Mouse (Mus musculus) testis, adult 2 months (tissue): ENCODE measurements around the gene Ggt5. TPM values are rescaled to one million over a fixed set of nuclear protein-coding genes. Genes with fewer than 3 reads are reported as not detected.

Source experiments
- H3K27ac ChIP-seq: fragments of 200-500 bp; 2 replicates; pipeline ENCODE4 v1.5.1; 2012; ENCODE audit warnings: low read depth, low read length; ENCODE audit not compliant: control insufficient read depth, insufficient read depth
- H3K27me3 ChIP-seq: fragments of 200-500 bp; 2 replicates; pipeline ENCODE4 v1.6.1; 2012; ENCODE audit warnings: mild to moderate bottlenecking, low read length, moderate library complexity; ENCODE audit not compliant: control insufficient read depth, insufficient read depth
- H3K36me3 ChIP-seq: fragments of 200-500 bp; 2 replicates; pipeline ENCODE4 v1.6.1; 2012; ENCODE audit warnings: mild to moderate bottlenecking, low read length; ENCODE audit not compliant: control insufficient read depth, insufficient read depth
- H3K4me1 ChIP-seq: fragments of 200-500 bp; 2 replicates; pipeline ENCODE4 v1.6.1; 2012; ENCODE audit warnings: low read length; ENCODE audit not compliant: control insufficient read depth, insufficient read depth
- H3K4me3 ChIP-seq: fragments of 200-500 bp; 2 replicates; pipeline ENCODE4 v1.5.1; 2012; ENCODE audit warnings: low read depth, mild to moderate bottlenecking, low read length, moderate library complexity, mixed read lengths; ENCODE audit not compliant: control insufficient read depth
- CTCF ChIP-seq: fragments of 200-500 bp; IDR thresholded peaks from 2 replicates; pipeline ENCODE4 v1.5.1; 2012; ENCODE audit warnings: low read depth, mild to moderate bottlenecking, inconsistent platforms, low read length, moderate library complexity; ENCODE audit not compliant: control insufficient read depth, insufficient read depth, insufficient replicate concordance
- POLR2A ChIP-seq: fragments of 200-500 bp; IDR thresholded peaks from 2 replicates; pipeline ENCODE4 v1.6.1; 2012; ENCODE audit warnings: low read depth, mild to moderate bottlenecking, inconsistent platforms, low read length, moderate library complexity; ENCODE audit not compliant: control insufficient read depth
- polyA plus RNA-seq: library from polyadenylated mRNA; depleted of rRNA; stranded (reverse); fragments of >200 nt; gene quantifications from 2 replicates; pipeline ENCODE4 v1.2.3, GENCODE M21; 2012; rRNA removed

Ggt5 gene
- polyA plus RNA-seq = 5.4 TPM in 2 replicates

DNA sequence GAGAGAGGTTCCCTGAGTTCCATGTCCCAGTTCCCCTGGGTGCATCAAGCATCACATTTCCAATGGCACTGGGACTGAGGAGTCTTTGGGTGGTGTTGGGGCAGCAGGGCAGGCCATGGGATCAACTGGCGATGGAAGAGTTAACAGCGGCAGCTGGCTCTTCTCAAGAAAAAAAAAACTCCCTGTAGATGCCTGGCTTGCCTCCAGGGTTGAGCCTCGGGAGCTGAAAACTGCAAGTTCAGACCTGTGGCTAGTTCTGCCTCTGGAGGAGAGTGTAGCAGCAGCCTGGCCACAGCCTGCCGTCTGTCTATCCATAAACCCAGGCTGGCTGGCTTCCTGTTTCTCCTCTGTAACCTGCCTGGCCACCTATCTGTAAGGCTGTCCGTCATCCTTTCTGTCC lies at the start of gene Ggt5:
Gene Ggt5 (plus strand): TSS at position 212 of the 400 bp plus-strand sequence.
- Histone ChIP-seq H3K27me3 (no peaks in the 10 kb centered on the region), H3K4me3 (no peak within 1 kb of the TSS; the same call in 1 of the 2 replicates), H3K36me3 (no peaks in the 10 kb centered on the region), H3K27ac (peak within 1 kb of the TSS; percentile 45), H3K4me1 (no peaks in the 10 kb centered on the region; the same call in 1 of the 2 replicates)
- TF ChIP-seq CTCF (no peak), POLR2A (no peak)

DNA sequence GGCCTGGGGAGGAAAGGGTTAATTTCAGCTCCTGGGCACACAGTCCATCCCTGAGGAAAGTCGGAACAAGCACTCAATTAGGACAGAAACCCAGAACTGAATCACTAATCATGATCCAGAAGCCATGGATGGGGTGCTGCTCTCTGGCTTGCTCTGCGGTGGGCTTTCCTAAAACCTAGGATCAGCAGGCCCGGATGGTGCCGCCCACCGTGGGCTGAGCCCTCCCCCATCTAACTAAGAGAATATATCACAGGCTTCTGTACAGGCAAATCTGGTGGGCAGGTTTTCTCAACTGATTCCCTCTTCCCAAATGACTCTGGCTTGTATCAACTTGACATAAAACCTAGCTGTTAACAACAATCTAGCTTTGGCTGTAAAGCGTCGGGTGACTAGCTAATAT lies 41.2 kb upstream of the Ggt5 start:
- H3K27me3 ChIP-seq = no peaks in the 10 kb centered on the region
- TF ChIP-seq CTCF (no peak), POLR2A (no peak)
- peaks cover 7% of the 10 kb centered on the region for H3K4me1 ChIP-seq
- no peak overlapping the region for H3K27ac ChIP-seq
- no peaks in the 10 kb centered on the region for H3K36me3 ChIP-seq
- H3K4me3 ChIP-seq = no peak overlapping the region

DNA sequence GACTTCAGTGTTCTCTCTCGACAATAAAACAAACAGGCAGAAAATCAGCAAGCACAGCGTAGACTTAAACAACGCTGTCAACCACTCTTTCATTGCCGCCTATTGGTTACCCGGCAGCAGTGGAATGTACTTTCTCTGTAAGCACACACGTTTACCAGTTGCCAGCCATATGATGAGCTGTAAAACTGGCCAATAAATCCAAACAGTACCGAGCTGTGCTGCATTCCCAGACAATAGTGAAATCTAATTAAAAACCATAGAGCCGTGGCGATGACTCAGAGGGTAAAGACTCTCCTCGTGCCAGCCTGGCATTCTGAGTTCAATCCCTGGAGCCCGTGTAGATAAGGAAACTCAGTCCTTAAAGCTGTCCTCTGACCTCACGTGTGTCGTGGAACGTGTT lies 40.7 kb upstream of the Ggt5 start:
- H3K36me3 ChIP-seq = no peaks in the 10 kb centered on the region
- TF ChIP-seq POLR2A = no peak
- no peak for TF ChIP-seq CTCF
- H3K4me1 ChIP-seq = peaks cover 7% of the 10 kb centered on the region
- H3K4me3 ChIP-seq = no peak overlapping the region
- no peak overlapping the region for H3K27ac ChIP-seq
- H3K27me3 ChIP-seq = no peaks in the 10 kb centered on the region

DNA sequence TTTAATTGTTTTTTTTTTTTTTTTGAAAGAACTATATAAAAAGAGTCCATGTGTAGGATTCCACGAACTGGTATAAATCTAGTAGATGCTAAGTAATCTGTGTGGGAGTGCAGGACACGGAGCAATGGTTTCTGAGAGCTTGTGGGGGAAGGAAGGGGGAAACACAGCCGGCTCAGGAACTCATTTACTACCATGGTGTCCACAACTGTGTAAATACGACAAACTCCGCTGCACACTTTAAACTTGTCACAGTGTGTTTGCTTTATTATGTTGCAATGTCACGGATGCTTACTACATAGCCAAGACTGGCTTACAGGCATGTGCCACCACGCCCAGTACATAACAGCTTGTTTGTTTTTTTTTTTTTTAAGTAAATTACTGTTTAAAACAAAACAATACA lies 39.3 kb upstream of the Ggt5 start:
- no peak for TF ChIP-seq POLR2A
- no peak for TF ChIP-seq CTCF
- Histone ChIP-seq H3K4me1 (peaks cover 7% of the 10 kb centered on the region), H3K4me3 (no peak overlapping the region), H3K27ac (no peak overlapping the region), H3K36me3 (no peaks in the 10 kb centered on the region), H3K27me3 (no peaks in the 10 kb centered on the region)

DNA sequence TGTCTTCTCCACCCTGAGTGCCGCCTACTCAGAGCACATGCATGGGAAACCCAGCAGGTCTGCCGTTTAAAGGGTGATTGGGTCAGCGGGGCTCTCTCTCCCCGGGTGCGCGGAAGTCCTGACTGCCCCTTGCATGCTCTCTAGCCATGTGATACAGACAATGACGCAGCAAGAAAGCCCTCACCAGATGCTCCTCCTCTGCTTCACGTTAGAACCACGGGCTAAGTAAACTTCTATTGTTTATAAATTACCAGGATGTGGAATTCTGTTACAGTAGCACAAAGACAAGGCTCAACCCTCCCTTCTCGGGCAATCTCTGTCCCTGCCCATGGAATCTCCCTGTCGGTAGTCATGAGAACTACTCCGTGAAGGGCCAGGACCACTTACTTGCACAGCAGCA lies 38.0 kb upstream of the Ggt5 start:
- no peaks in the 10 kb centered on the region for H3K36me3 ChIP-seq
- peaks cover 7% of the 10 kb centered on the region for H3K4me1 ChIP-seq
- H3K4me3 ChIP-seq = no peak overlapping the region
- H3K27me3 ChIP-seq = no peaks in the 10 kb centered on the region
- no peak for TF ChIP-seq POLR2A
- TF ChIP-seq CTCF = no peak
- peak overlapping the region; percentile 28; the same call in 1 of the 2 replicates for H3K27ac ChIP-seq

DNA sequence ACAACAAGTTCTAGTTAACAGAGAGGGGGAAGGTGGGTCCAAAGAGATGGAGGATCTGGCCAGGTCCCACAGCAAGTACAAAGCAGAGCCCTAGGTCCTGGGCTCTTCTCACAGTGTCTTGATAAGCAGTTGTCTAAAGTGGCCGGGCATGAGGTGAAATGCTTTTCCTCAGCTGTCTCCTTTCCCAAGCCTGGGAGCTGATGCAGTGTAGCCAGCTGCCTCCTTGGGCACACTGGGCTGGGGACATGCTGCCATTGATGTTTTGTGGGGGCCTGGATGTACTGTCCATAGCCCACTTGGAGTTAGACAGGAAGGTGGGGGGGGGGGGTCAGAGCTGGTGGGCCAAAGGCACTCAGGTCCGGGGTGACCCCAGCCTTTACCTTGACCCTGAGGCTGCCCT lies 37.0 kb upstream of the Ggt5 start:
- Histone ChIP-seq H3K4me1 (peaks cover 7% of the 10 kb centered on the region), H3K27me3 (no peaks in the 10 kb centered on the region), H3K27ac (no peak overlapping the region), H3K4me3 (no peak overlapping the region), H3K36me3 (no peaks in the 10 kb centered on the region)
- TF ChIP-seq CTCF = no peak
- no peak for TF ChIP-seq POLR2A

DNA sequence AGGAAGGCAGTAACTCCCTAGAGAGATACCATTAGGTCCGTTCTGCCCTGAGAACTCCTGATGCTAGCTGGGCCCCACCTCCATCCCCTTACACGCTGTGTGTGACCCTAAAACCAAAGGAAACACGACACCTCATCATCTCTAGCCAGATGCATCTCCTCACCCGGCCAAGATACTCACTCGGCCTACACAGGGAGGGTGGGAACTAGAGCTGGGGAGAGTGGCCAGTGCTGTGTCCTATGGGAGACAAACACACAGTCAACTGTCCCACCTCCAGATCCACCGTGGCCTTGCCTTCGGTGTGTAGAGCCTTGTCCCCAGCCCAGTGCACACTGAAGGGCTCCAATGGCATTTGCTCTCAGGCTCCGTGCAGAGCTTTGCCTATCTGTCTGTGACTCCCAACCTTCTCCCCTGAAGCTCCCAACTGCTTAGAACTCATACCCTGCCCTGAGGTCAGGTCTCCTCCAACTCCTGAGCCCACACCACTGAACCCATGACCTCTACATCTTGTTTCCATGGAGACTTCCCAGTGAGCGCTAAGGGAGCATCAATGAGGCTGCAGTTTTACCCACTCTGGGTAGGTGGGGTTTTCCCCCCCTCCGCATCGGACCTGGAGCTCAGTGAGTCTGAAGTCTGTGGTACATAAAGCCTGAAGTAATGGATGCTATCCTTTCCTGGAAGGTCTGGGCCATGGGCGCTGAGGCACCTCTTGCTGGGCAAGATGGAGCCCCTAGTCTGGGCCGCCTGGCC lies 36.3 kb upstream of the Ggt5 start:
- Histone ChIP-seq H3K27ac (no peak overlapping the region), H3K4me1 (peaks cover 7% of the 10 kb centered on the region), H3K4me3 (peak overlapping the region; percentile 11), H3K36me3 (no peaks in the 10 kb centered on the region), H3K27me3 (no peaks in the 10 kb centered on the region)
- TF ChIP-seq CTCF (no peak), POLR2A (no peak)

DNA sequence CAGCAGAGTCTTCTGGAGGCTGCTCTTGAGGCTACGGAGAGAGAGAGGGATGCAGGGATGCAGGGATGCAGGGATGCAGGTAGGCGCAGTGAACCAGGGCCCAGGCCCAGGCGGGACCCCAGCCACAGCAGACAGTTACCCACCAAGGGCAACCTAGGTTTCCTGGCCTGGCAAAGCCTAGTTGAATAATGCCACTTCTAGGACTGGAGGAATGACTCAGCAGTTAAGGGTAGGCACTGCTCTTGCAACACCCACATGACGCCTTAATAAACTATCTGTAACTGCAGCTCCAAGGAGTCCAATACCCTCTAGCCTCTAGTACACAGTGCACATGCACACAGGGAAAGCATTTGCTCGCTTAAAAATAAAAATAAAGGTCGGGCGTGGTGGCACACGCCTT lies 35.0 kb upstream of the Ggt5 start:
- Histone ChIP-seq H3K27ac (no peak overlapping the region), H3K4me1 (peaks cover 7% of the 10 kb centered on the region), H3K27me3 (no peaks in the 10 kb centered on the region), H3K4me3 (no peak overlapping the region), H3K36me3 (no peaks in the 10 kb centered on the region)
- TF ChIP-seq CTCF = no peak
- TF ChIP-seq POLR2A = no peak
